9 mouse cellular contexts compared by ENCODE assay signal in genomic region chr5:103999738-104000137, GRCm38 (mm10). TPM values are rescaled to one million over a fixed set of nuclear protein-coding genes. Genes with fewer than 3 reads are reported as not detected.
DNase-seq lines count a peak whose midpoint lies in the region; ATAC-seq and TF ChIP-seq lines count a peak whose summit lies in the region.
"Had no signal": no experiment of that assay in that cellular context is flagged by ENCODE, and none has a peak within 500 bp of the region (broad histone marks: within the 10 kb centered on the region; RNA-seq: fewer than 3 reads in every experiment).

No protein-coding gene starts in this region.

- H3K9ac ChIP-seq in ES-E14 (ENCODE audit: insufficient read depth, low read depth, low read length, poor library complexity, severe bottlenecking) = no peak overlapping the region
- H3K9ac ChIP-seq in heart, embryonic 15.5 days = no peak overlapping the region
- H3K9ac ChIP-seq in lung, embryonic 16.5 days (ENCODE audit: low read length) = no peak overlapping the region
- H3K9ac ChIP-seq: limb, embryonic 13.5 days had no signal

- no peak overlapping the region for H3K4me2 ChIP-seq in heart, embryonic 15.5 days
- no peak overlapping the region for H3K4me2 ChIP-seq in lung, embryonic 16.5 days (ENCODE audit: low read depth, low read length)
- H3K4me2 ChIP-seq: limb, embryonic 13.5 days had no signal

- no peak overlapping the region for H3K27ac ChIP-seq in ES-E14 (ENCODE audit: insufficient read depth, low read depth, low read length, poor library complexity, severe bottlenecking)
- no peak overlapping the region for H3K27ac ChIP-seq in bone marrow, adult 2 months (ENCODE audit: control insufficient read depth, insufficient read depth, low read depth, low read length, poor library complexity)
- H3K27ac ChIP-seq in heart, embryonic 15.5 days = peak overlapping the region; percentile 49; the same call in 1 of the 2 replicates
- H3K27ac ChIP-seq in lung, embryonic 16.5 days (ENCODE audit: low read length) = no peak overlapping the region
- H3K27ac ChIP-seq: limb, embryonic 13.5 days had no signal

- H3K36me3 ChIP-seq in ES-E14 (ENCODE audit: control insufficient read depth, insufficient read depth, low read length, poor library complexity, severe bottlenecking) = peaks cover 3% of the 10 kb centered on the region; the same call in 1 of the 2 replicates
- 0 out of 2 replicates have a peak, but pooled peaks cover 9% of the 10 kb centered on the region for H3K36me3 ChIP-seq in heart, embryonic 15.5 days
- peaks cover 5% of the 10 kb centered on the region; the same call in 1 of the 2 replicates for H3K36me3 ChIP-seq in lung, embryonic 16.5 days (ENCODE audit: control insufficient read depth, insufficient read depth, low read length)
- H3K36me3 ChIP-seq: limb, embryonic 13.5 days had no signal

- H3K4me3 ChIP-seq in ES-E14 (ENCODE audit: insufficient read depth in 1 of 2, low read depth in 1 of 2, low read length in 2 of 2, poor library complexity in 1 of 2, severe bottlenecking in 1 of 2) = no peak overlapping the region
- H3K4me3 ChIP-seq in bone marrow, adult 2 months (replicated peaks; ENCODE audit: control insufficient read depth, low read depth, low read length) = no peak overlapping the region
- H3K4me3 ChIP-seq in heart, embryonic 15.5 days = no peak overlapping the region
- H3K4me3 ChIP-seq in lung, embryonic 16.5 days (ENCODE audit: low read length) = no peak overlapping the region
- H3K4me3 ChIP-seq: limb, embryonic 13.5 days had no signal

- H3K4me1 ChIP-seq in ES-E14 (ENCODE audit: control insufficient read depth in 2 of 2, insufficient read depth in 2 of 2, low read length in 2 of 2, poor library complexity in 1 of 2) = peaks cover 4 to 11% of the 10 kb centered on the region in 2 experiments; a peak in 3 of 4 replicates
- no peaks in the 10 kb centered on the region; the same call in 1 of the 2 replicates for H3K4me1 ChIP-seq in bone marrow, adult 2 months (ENCODE audit: control insufficient read depth, insufficient read depth, low read length)
- peaks cover 9% of the 10 kb centered on the region for H3K4me1 ChIP-seq in heart, embryonic 15.5 days (replicated peaks)
- H3K4me1 ChIP-seq in lung, embryonic 16.5 days (replicated peaks; ENCODE audit: control insufficient read depth, insufficient read depth, low read length) = peaks cover 5% of the 10 kb centered on the region; the same call in 1 of the 2 replicates

- 7% methylated on average over 5 of the region's 5 CpGs for WGBS in bone marrow, adult 2 months
- 3% methylated on average over 5 of the region's 5 CpGs for WGBS in heart, embryonic 15.5 days
- 0% methylated on average over 5 of the region's 5 CpGs for WGBS in lung, embryonic 16.5 days

- TF ChIP-seq CTCF in bone marrow, adult 2 months (IDR thresholded peaks at IDR 0.05; ENCODE audit: control insufficient read depth, insufficient read depth, low read length) = peak; percentile 93

- DNase-seq in ES-E14 (ENCODE audit: low read depth, low spot score) = no peak
- peak; percentile 90 to 92 for DNase-seq in kidney, postnatal 4 days
- peak; percentile 61 for DNase-seq in retina, postnatal 7 days (ENCODE audit: low read depth, low spot score)
- peak; percentile 94 for DNase-seq in thymus, postnatal 4 days

- H3K9me3 ChIP-seq in ES-E14 (ENCODE audit: control insufficient read depth, insufficient read depth, low read depth, low read length) = no peaks in the 10 kb centered on the region
- H3K9me3 ChIP-seq in heart, embryonic 15.5 days (replicated peaks) = no peaks in the 10 kb centered on the region
- H3K9me3 ChIP-seq in lung, embryonic 16.5 days (ENCODE audit: control insufficient read depth, low read length) = no peaks in the 10 kb centered on the region
- H3K9me3 ChIP-seq: limb, embryonic 13.5 days had no signal

- H3K27me3 ChIP-seq in heart, embryonic 15.5 days = no peaks in the 10 kb centered on the region
- H3K27me3 ChIP-seq in lung, embryonic 16.5 days (ENCODE audit: control insufficient read depth, insufficient read depth, low read depth, low read length) = no peaks in the 10 kb centered on the region
- H3K27me3 ChIP-seq: limb, embryonic 13.5 days had no signal

- peak; percentile 76 for ATAC-seq in erythroblast, adult 5-6 weeks (replicated peaks; ENCODE audit: low FRiP score, poor library complexity, severe bottlenecking)
- no peak; the same call in 1 of the 2 replicates for ATAC-seq in heart, embryonic 15.5 days (replicated peaks; ENCODE audit: insufficient number of reproducible peaks, insufficient read depth, low FRiP score, low read depth)
- ATAC-seq in lung, embryonic 16.5 days (ENCODE audit: low read depth) = peak; percentile 45; the same call in 1 of the 2 replicates

- no peak for TF ChIP-seq POLR2A in bone marrow, adult 2 months (IDR thresholded peaks at IDR 0.05; ENCODE audit: borderline replicate concordance, control insufficient read depth, low read depth, low read length)

- in situ Hi-C loops in ES-E14 (cut with MboI; ENCODE audit: low sequenced_read_pairs in 2 of 2, unreplicated experiment in 2 of 2) = loop anchor here in 1 of 2 experiments (25.0 kb wide), 1 partner anchor 338 kb away; the partner anchor contains the start of gene Mepe

TF ChIP-seq in ES-E14, 5 proteins besides CTCF, POLR2A, EP300 and RAD21:
- TF ChIP-seq MAFK (IDR thresholded peaks at IDR 0.05; ENCODE audit: insufficient read depth, low read depth, low read length) (no peak), ZC3H11A (IDR thresholded peaks at IDR 0.05; ENCODE audit: borderline replicate concordance, low read depth, low read length) (peak; percentile 76)

RNA-seq across cellular contexts. Expression of gene Hsd17b11, which starts 22.0 kb away (rescaled TPM):
- 45.6 and 78.4 TPM in 2 replicates for total RNA-seq in ES-E14 (2012; rRNA removed)
- 13.6 and 36.5 TPM in 2 replicates for polyA plus RNA-seq in bone marrow, adult 2 months (2011; ENCODE audit: insufficient read depth, insufficient read length, low replicate concordance, missing spikeins)
- 12.5 and 16.5 TPM in 2 replicates for total RNA-seq in erythroblast, adult 5-6 weeks (2015; ENCODE audit: low replicate concordance)
- 6.3 and 21.8 TPM in 2 replicates for total RNA-seq in erythroblast, adult 5-6 weeks (2017; ENCODE audit: low replicate concordance)
- polyA plus RNA-seq in heart, embryonic 15.5 days (2015; fragmentation: Nextera tagmentation; extraction: Ambion mirVana) = 3.5 and 4.1 TPM in 2 replicates
- 5.3 and 6.2 TPM in 2 replicates for polyA plus RNA-seq in lung, embryonic 16.5 days (2015; fragmentation: Nextera tagmentation; extraction: Ambion mirVana)

RNA-seq across cellular contexts. Expression of gene Hsd17b13, which starts 22.5 kb away (rescaled TPM):
- total RNA-seq in ES-E14 (2012; rRNA removed) = not detected in 2 replicates
- polyA plus RNA-seq in bone marrow, adult 2 months (2011; ENCODE audit: insufficient read depth, insufficient read length, low replicate concordance, missing spikeins) = not detected in 2 replicates
- not detected in 2 replicates for total RNA-seq in erythroblast, adult 5-6 weeks (2015; ENCODE audit: low replicate concordance)
- total RNA-seq in erythroblast, adult 5-6 weeks (2017; ENCODE audit: low replicate concordance) = 0.84 TPM in 1 of 2 replicates, not detected in the other
- polyA plus RNA-seq in heart, embryonic 15.5 days (2015; fragmentation: Nextera tagmentation; extraction: Ambion mirVana) = 0.38 TPM in 1 of 2 replicates, not detected in the other
- 0.19 and 0.91 TPM in 2 replicates for polyA plus RNA-seq in lung, embryonic 16.5 days (2015; fragmentation: Nextera tagmentation; extraction: Ambion mirVana)
- polyA plus RNA-seq: limb, embryonic 13.5 days had no signal

RNA-seq across cellular contexts. Expression of gene Nudt9, which starts 46.4 kb away (rescaled TPM):
- total RNA-seq in ES-E14 (2012; rRNA removed) = 55.4 and 75.6 TPM in 2 replicates
- 32.5 and 34.8 TPM in 2 replicates for polyA plus RNA-seq in bone marrow, adult 2 months (2011; ENCODE audit: insufficient read depth, insufficient read length, low replicate concordance, missing spikeins)
- total RNA-seq in erythroblast, adult 5-6 weeks (2015; ENCODE audit: low replicate concordance) = 13.8 and 14.4 TPM in 2 replicates
- 34.2 and 44.5 TPM in 2 replicates for total RNA-seq in erythroblast, adult 5-6 weeks (2017; ENCODE audit: low replicate concordance)
- 49.9 and 50.2 TPM in 2 replicates for polyA plus RNA-seq in heart, embryonic 15.5 days (2015; fragmentation: Nextera tagmentation; extraction: Ambion mirVana)
- 58.6 and 60.8 TPM in 2 replicates for polyA plus RNA-seq in lung, embryonic 16.5 days (2015; fragmentation: Nextera tagmentation; extraction: Ambion mirVana)
